Mouse (Mus musculus): Measurements from ENCODE around the gene Tbxa2r.

DNA sequence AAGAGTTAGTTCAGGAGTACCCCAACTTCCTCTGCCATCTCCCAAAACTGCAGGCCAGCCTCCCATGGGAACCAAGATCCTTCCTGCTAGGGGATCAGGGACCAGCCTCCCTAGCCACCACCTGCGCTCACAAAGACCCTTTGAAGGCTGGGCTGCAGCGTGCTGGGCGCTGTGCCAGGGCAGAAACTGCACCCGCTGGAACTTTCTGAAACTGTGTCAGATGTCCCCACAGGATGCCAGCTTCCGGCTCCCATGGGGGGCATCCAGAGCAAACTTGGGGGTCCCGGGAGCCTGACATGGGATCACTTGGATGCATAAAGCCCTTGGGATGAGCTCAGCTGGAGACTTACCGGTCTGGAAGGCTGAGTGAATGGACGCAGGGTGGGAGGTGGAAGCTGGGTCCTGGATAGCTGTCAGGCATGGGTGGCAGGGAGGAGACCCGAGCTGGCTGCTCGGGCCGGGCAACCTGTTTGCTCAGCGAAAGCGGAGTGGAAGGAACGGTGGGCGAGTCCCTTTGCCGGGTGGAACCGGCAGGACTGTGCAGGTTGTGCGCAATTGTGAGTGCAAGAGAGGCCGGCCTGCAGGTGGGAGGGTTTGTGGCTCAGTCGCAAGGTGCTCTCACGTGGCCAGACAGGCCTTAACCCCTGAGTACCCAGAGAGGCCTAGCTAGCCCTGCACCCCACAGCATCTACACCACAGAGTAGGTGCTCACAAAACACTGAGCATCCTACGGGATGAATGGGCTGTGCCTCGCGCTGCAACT lies 37.7 kb upstream of the Tbxa2r start:
- TF ChIP-seq POLR2A (IDR thresholded peaks at IDR 0.05; ENCODE audit: borderline replicate concordance, extremely low read depth, low read depth, low read length): peak; percentile 55; the same call in 1 of the 2 replicates
- TF ChIP-seq CTCF (IDR thresholded peaks at IDR 0.05; ENCODE audit: insufficient read depth, low read length): no peak

Data from lung, adult 2 months (tissue).